ENCODE assay signal across 18 mouse cellular contexts in genomic region chr16:24455361-24455855, GRCm38 (mm10).
DNase-seq lines count a peak whose midpoint lies in the region; ATAC-seq and TF ChIP-seq lines count a peak whose summit lies in the region.
"Had no signal": no experiment of that assay in that cellular context is flagged by ENCODE, and none has a peak within 500 bp of the region (broad histone marks: within the 10 kb centered on the region; RNA-seq: fewer than 3 reads in every experiment).

No protein-coding gene starts in this region.

- no peak overlapping the region for H3K4me2 ChIP-seq in kidney, embryonic 14.5 days (replicated peaks; ENCODE audit: low read depth, low read length)
- no peak overlapping the region for H3K4me2 ChIP-seq in lung, embryonic 16.5 days (ENCODE audit: low read depth, low read length)
- no peak overlapping the region; the same call in 1 of the 2 replicates for H3K4me2 ChIP-seq in intestine, embryonic 15.5 days (replicated peaks)
- no peak overlapping the region for H3K4me2 ChIP-seq in stomach, embryonic 16.5 days (ENCODE audit: low read depth, low read length)
- H3K4me2 ChIP-seq: embryonic facial prominence, embryonic 12.5 days; forebrain, embryonic 12.5 days; heart, embryonic 12.5 days; hindbrain, embryonic 15.5 days had no signal

- H3K36me3 ChIP-seq in kidney, embryonic 14.5 days (ENCODE audit: control insufficient read depth, insufficient read depth, low read length), result peaks cover 13% of the 10 kb centered on the region
- H3K36me3 ChIP-seq in lung, embryonic 16.5 days (ENCODE audit: control insufficient read depth, insufficient read depth, low read length), result peaks cover 3% of the 10 kb centered on the region; the same call in 1 of the 2 replicates
- no peaks in the 10 kb centered on the region for H3K36me3 ChIP-seq in intestine, embryonic 15.5 days
- H3K36me3 ChIP-seq in stomach, embryonic 16.5 days (ENCODE audit: control insufficient read depth, insufficient read depth, low read length), result peaks cover 5% of the 10 kb centered on the region
- H3K36me3 ChIP-seq in thymus, adult 2 months (ENCODE audit: control insufficient read depth, insufficient read depth, low read length), result no peaks in the 10 kb centered on the region
- H3K36me3 ChIP-seq: hindbrain, embryonic 15.5 days had no signal

- H3K4me3 ChIP-seq in kidney, embryonic 14.5 days (ENCODE audit: low read length), result no peak overlapping the region
- H3K4me3 ChIP-seq in lung, embryonic 16.5 days (ENCODE audit: low read length), result no peak overlapping the region
- no peak overlapping the region for H3K4me3 ChIP-seq in intestine, embryonic 15.5 days (replicated peaks)
- no peak overlapping the region for H3K4me3 ChIP-seq in stomach, embryonic 16.5 days (replicated peaks; ENCODE audit: low read length)
- no peak overlapping the region for H3K4me3 ChIP-seq in thymus, adult 2 months (ENCODE audit: control insufficient read depth, insufficient read depth, low read length)
- H3K4me3 ChIP-seq: embryonic facial prominence, embryonic 12.5 days; forebrain, embryonic 12.5 days; heart, embryonic 12.5 days; hindbrain, embryonic 15.5 days had no signal

- TF ChIP-seq CTCF in thymus, adult 2 months (IDR thresholded peaks at IDR 0.05; ENCODE audit: borderline replicate concordance, control insufficient read depth, extremely low read depth, insufficient read depth, low read length, poor library complexity), result no peak

- peak overlapping the region; percentile 69; the same call in 1 of the 2 replicates for H3K27ac ChIP-seq in kidney, embryonic 14.5 days (ENCODE audit: low read depth, low read length)
- H3K27ac ChIP-seq in lung, embryonic 16.5 days (ENCODE audit: low read length), result peak overlapping the region; percentile 40; the same call in 1 of the 2 replicates
- peak overlapping the region; percentile 54 for H3K27ac ChIP-seq in intestine, embryonic 15.5 days
- H3K27ac ChIP-seq in stomach, embryonic 16.5 days (ENCODE audit: low read length), result peak overlapping the region; percentile 15; the same call in 1 of the 2 replicates
- no peak overlapping the region for H3K27ac ChIP-seq in thymus, adult 2 months (ENCODE audit: control insufficient read depth, insufficient read depth, low read length)
- H3K27ac ChIP-seq: forebrain, embryonic 12.5 days; hindbrain, embryonic 15.5 days had no signal

- no peak for TF ChIP-seq POLR2A in thymus, adult 2 months (IDR thresholded peaks at IDR 0.05; ENCODE audit: control insufficient read depth, extremely low read depth, insufficient read depth, low read length, poor library complexity)

- no peak for DNase-seq in kidney, postnatal 25 days
- no peak for DNase-seq in lung, adult 18-20 months
- no peak for DNase-seq in thymus, adult 2 months
- DNase-seq: adrenal gland, adult 8-10 months; adrenal gland, postnatal 36 days; cerebellum, adult 11 months; cerebellum, adult 8-10 months; embryo, embryonic 11 days; gastrocnemius, postnatal 10 days; heart, postnatal 36 days had no signal

- no peak overlapping the region for H3K9ac ChIP-seq in kidney, embryonic 14.5 days (ENCODE audit: low read depth, low read length)
- no peak overlapping the region for H3K9ac ChIP-seq in lung, embryonic 16.5 days (ENCODE audit: low read length)
- no peak overlapping the region for H3K9ac ChIP-seq in intestine, embryonic 15.5 days
- H3K9ac ChIP-seq in stomach, embryonic 16.5 days (ENCODE audit: low read length), result 0 out of 2 replicates have a peak overlapping the region, but pooled peaks have one; percentile 26
- H3K9ac ChIP-seq: embryonic facial prominence, embryonic 12.5 days; forebrain, embryonic 12.5 days; heart, embryonic 12.5 days; hindbrain, embryonic 15.5 days had no signal

- peak; percentile 28; the same call in 1 of the 2 replicates for ATAC-seq in kidney, embryonic 14.5 days (ENCODE audit: low FRiP score, low TSS enrichment)
- ATAC-seq in lung, embryonic 16.5 days (ENCODE audit: low read depth), result no peak
- ATAC-seq in intestine, embryonic 15.5 days, result peak; percentile 60
- no peak for ATAC-seq in stomach, embryonic 16.5 days (ENCODE audit: insufficient read depth, low FRiP score)

- no peaks in the 10 kb centered on the region for H3K27me3 ChIP-seq in kidney, embryonic 14.5 days (ENCODE audit: control insufficient read depth, insufficient read depth, low read length)
- no peaks in the 10 kb centered on the region for H3K27me3 ChIP-seq in lung, embryonic 16.5 days (ENCODE audit: control insufficient read depth, insufficient read depth, low read depth, low read length)
- H3K27me3 ChIP-seq in intestine, embryonic 15.5 days (replicated peaks), result no peaks in the 10 kb centered on the region
- no peaks in the 10 kb centered on the region for H3K27me3 ChIP-seq in stomach, embryonic 16.5 days (ENCODE audit: control insufficient read depth, insufficient read depth, low read length)
- H3K27me3 ChIP-seq in thymus, adult 2 months (ENCODE audit: control insufficient read depth, insufficient read depth, low read length), result no peaks in the 10 kb centered on the region
- H3K27me3 ChIP-seq: embryonic facial prominence, embryonic 12.5 days; forebrain, embryonic 12.5 days; heart, embryonic 12.5 days; hindbrain, embryonic 15.5 days had no signal

- H3K4me1 ChIP-seq in kidney, embryonic 14.5 days (ENCODE audit: control insufficient read depth, insufficient read depth, low read length), result peaks cover 20% of the 10 kb centered on the region
- peaks cover 24% of the 10 kb centered on the region for H3K4me1 ChIP-seq in lung, embryonic 16.5 days (replicated peaks; ENCODE audit: control insufficient read depth, insufficient read depth, low read length)
- H3K4me1 ChIP-seq in intestine, embryonic 15.5 days (replicated peaks), result peaks cover 44% of the 10 kb centered on the region
- H3K4me1 ChIP-seq in stomach, embryonic 16.5 days (ENCODE audit: control insufficient read depth, insufficient read depth, low read length), result peaks cover 39% of the 10 kb centered on the region
- H3K4me1 ChIP-seq in thymus, adult 2 months (replicated peaks; ENCODE audit: control insufficient read depth, insufficient read depth, low read length), result peaks cover 3% of the 10 kb centered on the region

- WGBS in kidney, embryonic 14.5 days, result 30% methylated on average over 3 of the region's 3 CpGs
- WGBS in lung, embryonic 16.5 days, result 34% methylated on average over 3 of the region's 3 CpGs
- 31% methylated on average over 3 of the region's 3 CpGs for WGBS in intestine, embryonic 15.5 days
- WGBS in stomach, embryonic 16.5 days, result 38% methylated on average over 3 of the region's 3 CpGs
- WGBS in thymus, adult 2 months, result 95% methylated on average over 3 of the region's 3 CpGs

- H3K9me3 ChIP-seq in kidney, embryonic 14.5 days (ENCODE audit: control insufficient read depth, low read length), result no peaks in the 10 kb centered on the region
- H3K9me3 ChIP-seq in lung, embryonic 16.5 days (ENCODE audit: control insufficient read depth, low read length), result no peaks in the 10 kb centered on the region
- H3K9me3 ChIP-seq in intestine, embryonic 15.5 days, result no peaks in the 10 kb centered on the region
- no peaks in the 10 kb centered on the region for H3K9me3 ChIP-seq in stomach, embryonic 16.5 days (replicated peaks; ENCODE audit: control insufficient read depth, low read length)
- H3K9me3 ChIP-seq: embryonic facial prominence, embryonic 12.5 days; forebrain, embryonic 12.5 days; heart, embryonic 12.5 days; hindbrain, embryonic 15.5 days had no signal

Comparison
In these comparisons a context has a peak if more than half of its experiments do, and no peak if none do; other contexts are left out.
1. ATAC-seq: peak in kidney, embryonic 14.5 days (single experiment) and intestine, embryonic 15.5 days (single experiment); none in lung, embryonic 16.5 days (single experiment) and stomach, embryonic 16.5 days (single experiment).